In genomic region chr8:80500244-80500643, GRCm38 (mm10) we compare ENCODE assay signal across 18 mouse cellular contexts. TPM values are rescaled to one million over a fixed set of nuclear protein-coding genes. Genes with fewer than 3 reads are reported as not detected.
DNase-seq lines count a peak whose midpoint lies in the region; ATAC-seq and TF ChIP-seq lines count a peak whose summit lies in the region.
"Had no signal": no experiment of that assay in that cellular context is flagged by ENCODE, and none has a peak within 500 bp of the region (broad histone marks: within the 10 kb centered on the region; RNA-seq: fewer than 3 reads in every experiment).

No protein-coding gene starts in this region.

- TF ChIP-seq EP300 in MEL (IDR thresholded peaks at IDR 0.05; ENCODE audit: low read depth in 1 of 2, low read length in 2 of 2): peak; percentile 89 to 95
- peak; percentile 99 for TF ChIP-seq EP300 in liver, postnatal 0 days (IDR thresholded peaks at IDR 0.05; ENCODE audit: low read depth)

- TF ChIP-seq POLR2A in MEL (IDR thresholded peaks at IDR 0.05; ENCODE audit: control insufficient read depth in 1 of 2, insufficient read depth in 1 of 2, low read depth in 1 of 2, low read length in 2 of 2, poor library complexity in 1 of 2): no peak

- TF ChIP-seq CTCF in MEL (IDR thresholded peaks at IDR 0.05 in 2 of 3, conservative IDR thresholded peaks at IDR 0.05 in 1 of 3; ENCODE audit: control insufficient read depth in 1 of 3, insufficient read depth in 1 of 3, low read depth in 2 of 3, low read length in 3 of 3, poor library complexity in 1 of 3, severe bottlenecking in 1 of 3): no peak
- no peak for TF ChIP-seq CTCF in liver, postnatal 0 days (IDR thresholded peaks at IDR 0.05; ENCODE audit: low read depth)

- no peaks in the 10 kb centered on the region for H3K79me2 ChIP-seq in MEL (ENCODE audit: control insufficient read depth, insufficient read depth, low read length, poor library complexity)

- WGBS in heart, embryonic 11.5 days (ENCODE audit: insufficient replicate concordance): 48% methylated on average over 2 of the region's 2 CpGs
- WGBS in liver, postnatal 0 days (ENCODE audit: insufficient replicate concordance): 43% methylated on average over 2 of the region's 2 CpGs

- no peak for TF ChIP-seq RAD21 in MEL (IDR thresholded peaks at IDR 0.05; ENCODE audit: low read depth, low read length)

- H3K9ac ChIP-seq in heart, embryonic 11.5 days (ENCODE audit: low read depth, low read length): no peak overlapping the region
- H3K9ac ChIP-seq in MEL (ENCODE audit: control insufficient read depth, low read depth, low read length, poor library complexity, severe bottlenecking): no peak overlapping the region
- 0 out of 2 replicates have a peak overlapping the region, but pooled peaks have one; percentile 45 for H3K9ac ChIP-seq in liver, postnatal 0 days (replicated peaks)
- H3K9ac ChIP-seq: hindbrain, embryonic 13.5 days; limb, embryonic 15.5 days; midbrain, embryonic 12.5 days; neural tube, embryonic 13.5 days had no signal

- H3K4me3 ChIP-seq in heart, embryonic 11.5 days (ENCODE audit: low read depth, low read length): no peak overlapping the region
- no peak overlapping the region for H3K4me3 ChIP-seq in MEL (ENCODE audit: control insufficient read depth in 1 of 2, insufficient read depth in 1 of 2, low read depth in 2 of 2, low read length in 2 of 2)
- H3K4me3 ChIP-seq in liver, postnatal 0 days (ENCODE audit: low read depth, low read length): peak overlapping the region; percentile 56
- H3K4me3 ChIP-seq: hindbrain, embryonic 13.5 days; limb, embryonic 15.5 days; midbrain, embryonic 12.5 days; neural tube, embryonic 13.5 days had no signal

- H3K27me3 ChIP-seq in heart, embryonic 11.5 days (ENCODE audit: control insufficient read depth, insufficient read depth, low read length): no peaks in the 10 kb centered on the region
- no peaks in the 10 kb centered on the region for H3K27me3 ChIP-seq in MEL (ENCODE audit: control insufficient read depth in 1 of 2, insufficient read depth in 2 of 2, low read length in 2 of 2)
- no peaks in the 10 kb centered on the region for H3K27me3 ChIP-seq in liver, postnatal 0 days (ENCODE audit: insufficient read depth, low read length)
- H3K27me3 ChIP-seq: hindbrain, embryonic 13.5 days; limb, embryonic 15.5 days; midbrain, embryonic 12.5 days; neural tube, embryonic 13.5 days had no signal

- DNase-seq in heart, postnatal 25 days (ENCODE audit: low spot score): no peak
- peak; percentile 85 for DNase-seq in MEL (ENCODE audit: low read depth, low spot score)
- DNase-seq in liver, postnatal 0 days: peak; percentile 63
- no peak for DNase-seq in right cerebral cortex, postnatal 10 days (ENCODE audit: low spot score in 2 of 2)
- no peak for DNase-seq in adrenal gland, postnatal 25 days
- no peak for DNase-seq in right cerebral cortex, adult 2 months (ENCODE audit: low spot score in 2 of 2)
- DNase-seq: adrenal gland, postnatal 36 days; cerebellum, postnatal 14 days; right cerebral cortex, postnatal 4 days had no signal

- no peaks in the 10 kb centered on the region for H3K9me3 ChIP-seq in heart, embryonic 11.5 days (replicated peaks; ENCODE audit: control insufficient read depth, low read length)
- H3K9me3 ChIP-seq in MEL (replicated peaks; ENCODE audit: insufficient read depth, low read length): no peaks in the 10 kb centered on the region
- no peaks in the 10 kb centered on the region for H3K9me3 ChIP-seq in liver, postnatal 0 days (ENCODE audit: low read length)
- H3K9me3 ChIP-seq: hindbrain, embryonic 13.5 days; limb, embryonic 15.5 days; midbrain, embryonic 12.5 days; neural tube, embryonic 13.5 days had no signal

- H3K4me2 ChIP-seq in heart, embryonic 11.5 days: peak overlapping the region; percentile 42; the same call in 1 of the 2 replicates
- H3K4me2 ChIP-seq in liver, postnatal 0 days (ENCODE audit: low read depth, low read length): peak overlapping the region; percentile 73
- H3K4me2 ChIP-seq: hindbrain, embryonic 13.5 days; limb, embryonic 15.5 days; midbrain, embryonic 12.5 days; neural tube, embryonic 13.5 days had no signal

- intact Hi-C loops in heart, postnatal 25 days (cut with DNase I): no loop called here

- peak overlapping the region; percentile 57; the same call in 1 of the 2 replicates for H3K27ac ChIP-seq in heart, embryonic 11.5 days (ENCODE audit: low read depth, low read length)
- peak overlapping the region; percentile 88 for H3K27ac ChIP-seq in MEL (ENCODE audit: control insufficient read depth, low read depth, low read length)
- peak overlapping the region; percentile 82 for H3K27ac ChIP-seq in liver, postnatal 0 days (ENCODE audit: low read depth)
- H3K27ac ChIP-seq: hindbrain, embryonic 13.5 days; kidney, postnatal 0 days; limb, embryonic 15.5 days; midbrain, embryonic 12.5 days; neural tube, embryonic 13.5 days had no signal

- H3K36me3 ChIP-seq in heart, embryonic 11.5 days (ENCODE audit: control insufficient read depth, insufficient read depth, low read length): no peaks in the 10 kb centered on the region
- H3K36me3 ChIP-seq in MEL (ENCODE audit: control insufficient read depth in 1 of 2, insufficient read depth in 2 of 2, low read length in 2 of 2): peaks cover 0 to 53% of the 10 kb centered on the region in 2 experiments; a peak in 3 of 4 replicates
- H3K36me3 ChIP-seq in liver, postnatal 0 days (replicated peaks; ENCODE audit: insufficient read depth, low read length): peaks cover 59% of the 10 kb centered on the region
- H3K36me3 ChIP-seq: hindbrain, embryonic 13.5 days; limb, embryonic 15.5 days; midbrain, embryonic 12.5 days; neural tube, embryonic 13.5 days had no signal

- no peaks in the 10 kb centered on the region for H3K4me1 ChIP-seq in heart, embryonic 11.5 days (ENCODE audit: control insufficient read depth, insufficient read depth, low read length)
- H3K4me1 ChIP-seq in MEL (ENCODE audit: control insufficient read depth in 1 of 2, insufficient read depth in 2 of 2, low read length in 2 of 2): peaks cover 24 to 33% of the 10 kb centered on the region in 2 experiments
- H3K4me1 ChIP-seq in liver, postnatal 0 days (ENCODE audit: insufficient read depth): no peaks in the 10 kb centered on the region
- H3K4me1 ChIP-seq: hindbrain, embryonic 13.5 days; limb, embryonic 15.5 days; midbrain, embryonic 12.5 days; neural tube, embryonic 13.5 days had no signal

- peak; percentile 91 for ATAC-seq in heart, embryonic 11.5 days (replicated peaks; ENCODE audit: insufficient number of reproducible peaks, low FRiP score, low TSS enrichment)
- ATAC-seq in common myeloid progenitor, adult 5-6 weeks (replicated peaks; ENCODE audit: low read depth, poor library complexity, severe bottlenecking): peak; percentile 71
- ATAC-seq in liver, postnatal 0 days: peak; percentile 94

TF ChIP-seq in MEL, 35 proteins besides CTCF, POLR2A, EP300 and RAD21 (continues in another document):
- TF ChIP-seq ETS1 (IDR thresholded peaks at IDR 0.05; ENCODE audit: low read depth, low read length) (peak; percentile 83), MEF2A (IDR thresholded peaks at IDR 0.05; ENCODE audit: extremely low read depth, insufficient replicate concordance, low read depth, low read length, poor library complexity, severe bottlenecking) (no peak), ZKSCAN1 (IDR thresholded peaks at IDR 0.05; ENCODE audit: low read depth, low read length) (no peak), POLR2AphosphoS5 (IDR thresholded peaks at IDR 0.05; ENCODE audit: borderline replicate concordance, low read depth, low read length) (no peak), ELF1 (IDR thresholded peaks at IDR 0.05; ENCODE audit: low read depth, low read length) (no peak), HCFC1 (IDR thresholded peaks at IDR 0.05; ENCODE audit: low read depth, low read length) (no peak), MAFK (IDR thresholded peaks at IDR 0.05; ENCODE audit: borderline replicate concordance, low read depth, low read length) (no peak), CHD1 (IDR thresholded peaks at IDR 0.05; ENCODE audit: low read depth, low read length) (no peak), MYC (IDR thresholded peaks at IDR 0.05; ENCODE audit: low read depth, low read length) (no peak), RCOR1 (IDR thresholded peaks at IDR 0.05; ENCODE audit: low read depth, low read length) (peak; percentile 82), CHD2 (IDR thresholded peaks at IDR 0.05; ENCODE audit: low read length) (no peak; the same call in 1 of the 2 replicates), KAT2A (conservative IDR thresholded peaks at IDR 0.05; ENCODE audit: low read depth, low read length) (no peak), NRF1 (IDR thresholded peaks at IDR 0.05; ENCODE audit: insufficient read depth, low read depth, low read length, poor library complexity, severe bottlenecking) (no peak), UBTF (IDR thresholded peaks at IDR 0.05; ENCODE audit: borderline replicate concordance, insufficient read depth, low read depth, low read length) (no peak; the same call in 1 of the 2 replicates), SIN3A (IDR thresholded peaks at IDR 0.05; ENCODE audit: low read length) (0 out of 2 replicates have a peak, but pooled peaks have one; percentile 34), TBP (IDR thresholded peaks at IDR 0.05; ENCODE audit: low read depth, low read length) (peak; percentile 69), TAL1 (IDR thresholded peaks at IDR 0.05; ENCODE audit: low read length) (peak; percentile 97), MAX (IDR thresholded peaks at IDR 0.05; ENCODE audit: low read length) (no peak), MXI1 (IDR thresholded peaks at IDR 0.05; ENCODE audit: low read depth, low read length) (0 out of 2 replicates have a peak, but pooled peaks have one; percentile 20), POLR2AphosphoS2 (IDR thresholded peaks at IDR 0.05; ENCODE audit: low read length) (no peak), ZNF384 (IDR thresholded peaks at IDR 0.05; ENCODE audit: low read depth, low read length) (no peak), GATA1 (IDR thresholded peaks at IDR 0.05; ENCODE audit: low read depth, low read length) (peak; percentile 93), JUND (IDR thresholded peaks at IDR 0.05; ENCODE audit: low read depth, low read length) (no peak), TCF12 (IDR thresholded peaks at IDR 0.05; ENCODE audit: low read depth, low read length) (peak; percentile 96), ZMIZ1 (IDR thresholded peaks at IDR 0.05; ENCODE audit: low read depth, low read length) (no peak)

RNA-seq across cellular contexts. Expression of gene Gypa, which starts 6.7 kb away (rescaled TPM):
- polyA plus RNA-seq in heart, embryonic 11.5 days (2014; fragmentation: Nextera tagmentation; extraction: Ambion mirVana): 51.9 and 61.0 TPM in 2 replicates
- 1 to 10 TPM; 1.1 to 1.4 TPM for total RNA-seq in heart, postnatal 25 days (2021)
- total RNA-seq in MEL (2012; rRNA removed): 13.4 and 15.9 TPM in 2 replicates
- polyA plus RNA-seq in MEL (2012; ENCODE audit: insufficient read depth in 1 of 2, insufficient read length in 2 of 2, low read depth in 1 of 2, low replicate concordance in 2 of 2, missing spikeins in 1 of 2): 10 to 100 TPM in 1 of 2 experiments, not detected in 1; 19.8 TPM
- total RNA-seq in common myeloid progenitor, adult 5-6 weeks (2017): 34.0 and 36.6 TPM in 2 replicates
- 278 and 289 TPM in 2 replicates for polyA plus RNA-seq in liver, postnatal 0 days (2015; fragmentation: Nextera tagmentation; extraction: Ambion mirVana)
- 0.27 TPM in 1 of 2 replicates, not detected in the other for total RNA-seq in adrenal gland, postnatal 25 days (2021)
- total RNA-seq: granulocyte monocyte progenitor cell, adult 5-6 weeks; layer of hippocampus, postnatal 25 days had no signal

Comparison
In these comparisons a context has a peak if more than half of its experiments do, and no peak if none do; other contexts are left out.
1. DNase-seq: peak in MEL (single experiment) and liver, postnatal 0 days (single experiment); none in heart, postnatal 25 days (single experiment), right cerebral cortex, postnatal 10 days (0 of 2), adrenal gland, postnatal 25 days (single experiment) and right cerebral cortex, adult 2 months (0 of 2).
2. Peak in every context shown above with its lines, with median percentiles within 50 percentile points of each other: ATAC-seq and H3K27ac ChIP-seq.